Mouse (Mus musculus): ENCODE results near the gene Ly86.

DNA sequence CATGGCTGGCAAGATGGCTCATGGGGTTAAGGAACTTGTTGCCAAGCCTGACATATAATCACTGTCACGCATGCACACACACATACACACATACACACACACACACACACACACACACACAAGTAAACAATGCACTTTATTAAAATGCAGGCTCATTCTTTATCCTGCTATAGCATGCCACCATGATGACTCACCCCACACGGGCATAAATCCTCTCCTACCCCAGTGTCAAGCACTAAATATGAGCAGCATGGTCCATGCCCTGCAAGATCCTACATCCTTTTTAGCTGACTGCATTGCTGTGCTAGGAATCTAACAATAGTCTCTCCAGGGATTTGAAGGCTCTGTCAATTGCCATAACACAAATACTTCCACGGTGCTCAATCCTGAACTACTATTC, 83.5 kb downstream of the Ly86 start:
- TF ChIP-seq CTCF (IDR thresholded peaks at IDR 0.05; ENCODE audit: control insufficient read depth, insufficient read depth, insufficient replicate concordance, low read depth, low read length) (no peak), POLR2A (IDR thresholded peaks at IDR 0.05; ENCODE audit: control insufficient read depth, low read depth, low read length) (no peak)
